Mouse (Mus musculus): ENCODE measurements around the gene Qsox1.

DNA sequence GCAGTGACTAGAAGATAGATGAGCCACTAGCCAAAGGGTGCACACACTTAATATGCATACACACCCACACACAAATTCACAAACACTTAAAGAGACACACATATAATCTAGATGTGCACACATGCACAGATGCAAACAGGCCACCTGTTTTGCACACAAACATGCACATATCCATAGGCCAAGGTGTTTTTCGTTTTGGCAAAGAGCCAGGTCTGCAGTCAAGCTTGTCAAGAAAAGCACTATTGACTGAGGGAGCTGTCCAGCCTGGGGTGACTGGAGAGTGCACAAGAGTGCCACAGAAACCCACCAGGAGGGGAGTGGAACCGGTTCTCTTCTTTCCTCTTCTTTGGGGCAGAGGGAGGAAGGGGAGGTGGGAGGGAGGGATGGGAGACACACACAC, 81.5 kb downstream of the Qsox1 start:
- TF ChIP-seq CTCF (IDR thresholded peaks at IDR 0.05; ENCODE audit: borderline replicate concordance, extremely low read depth, insufficient read depth, insufficient read length) (no peak), POLR2A (IDR thresholded peaks at IDR 0.05; ENCODE audit: borderline replicate concordance, extremely low read depth, insufficient read depth, insufficient read length, poor library complexity, severe bottlenecking) (no peak)

Data from brain, embryonic 14.5 days (tissue).